Mouse (Mus musculus): ENCODE measurements around the gene Shisal1. TPM values are rescaled to one million over a fixed set of nuclear protein-coding genes. Genes with fewer than 3 reads are reported as not detected.

Gene Shisal1
- total RNA-seq (2015; ENCODE audit: low replicate concordance): not detected in 2 replicates
- total RNA-seq (2017; ENCODE audit: low replicate concordance): not detected in 2 replicates

DNA sequence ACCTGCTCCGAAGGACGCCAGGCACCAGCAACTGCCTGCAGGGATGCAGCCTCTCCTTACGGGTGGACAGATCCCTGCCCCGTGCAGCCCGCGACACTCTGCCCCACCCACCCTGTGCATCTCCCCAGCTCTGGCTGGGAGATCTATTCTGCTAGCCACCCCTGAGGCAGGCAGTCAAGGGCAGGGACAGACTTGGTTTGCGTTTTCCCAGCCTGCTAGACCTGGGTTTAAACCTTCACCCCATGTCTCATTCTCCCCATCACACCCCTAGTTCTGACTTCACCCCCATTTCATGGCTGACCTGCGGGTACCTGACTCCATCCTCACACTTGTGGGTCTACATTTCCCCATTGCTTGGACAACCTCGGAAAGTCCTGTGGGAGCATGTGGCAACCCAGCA, at the start of gene Shisal1:
Shisal1 (minus strand) TSS at position 101 of the 400 bp plus-strand sequence.
- ATAC-seq (replicated peaks; ENCODE audit: low FRiP score, poor library complexity, severe bottlenecking): no peak

DNA sequence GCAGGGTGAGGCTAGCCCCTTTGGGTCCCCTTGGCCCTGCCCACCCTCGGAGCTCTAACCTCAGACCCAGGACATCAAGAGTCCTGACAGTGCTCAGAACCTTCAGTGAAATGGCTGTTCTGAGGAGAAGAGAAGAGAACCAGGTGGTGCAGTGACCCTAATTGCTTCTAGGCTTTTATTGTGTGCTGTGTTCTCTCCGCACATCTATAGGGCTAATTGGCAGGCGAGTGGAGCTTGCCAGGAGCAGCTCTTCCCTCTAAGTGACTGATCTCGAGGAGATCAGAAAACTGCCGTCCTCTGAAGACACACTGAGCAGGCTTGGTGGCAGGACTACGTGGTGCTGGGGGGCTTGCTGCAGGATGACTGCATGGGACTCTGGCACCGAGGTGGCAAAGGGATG, 43.6 kb upstream of the Shisal1 start:
- ATAC-seq (replicated peaks; ENCODE audit: low FRiP score, poor library complexity, severe bottlenecking): no peak

DNA sequence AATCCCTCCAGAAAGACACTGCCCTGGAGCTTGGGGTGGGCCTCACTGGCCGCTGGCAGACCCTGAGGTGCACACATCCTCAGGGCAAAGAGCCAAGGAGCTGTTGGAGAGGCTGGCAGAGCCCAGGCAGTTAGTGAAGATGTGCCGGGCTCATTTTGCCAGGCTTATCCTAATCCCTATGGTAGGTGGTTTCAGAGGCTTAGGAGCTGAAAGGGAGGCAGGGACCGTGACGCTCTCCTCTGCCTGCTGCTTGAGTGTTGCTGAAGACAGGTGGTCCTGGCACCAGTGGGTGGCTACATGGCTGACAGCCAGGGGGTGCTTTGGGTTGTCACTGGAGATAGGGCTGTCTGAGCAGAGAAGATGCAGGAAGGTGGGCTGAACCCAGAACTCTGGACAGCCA, 37.4 kb upstream of the Shisal1 start:
- no peak for ATAC-seq (replicated peaks; ENCODE audit: low FRiP score, poor library complexity, severe bottlenecking)

DNA sequence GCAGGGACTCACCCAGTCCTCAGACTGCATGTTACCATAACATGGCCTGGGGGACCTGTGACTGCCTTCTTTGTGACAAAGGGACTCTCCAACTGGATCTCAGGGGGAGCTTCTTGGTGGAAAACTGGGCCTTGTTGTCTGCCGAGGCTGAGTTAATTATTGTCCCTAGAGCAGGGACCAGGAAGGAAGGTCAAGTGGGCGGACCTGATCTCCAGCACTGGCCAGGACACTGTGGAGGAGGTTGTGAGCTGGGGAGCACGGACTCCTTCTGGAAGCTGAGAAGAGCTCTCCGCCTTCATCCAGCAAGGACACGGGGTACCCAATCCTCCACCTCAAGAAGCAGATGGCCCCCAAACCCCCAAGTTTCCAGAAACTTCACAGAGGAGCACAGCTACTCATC, 36.7 kb upstream of the Shisal1 start:
- no peak for ATAC-seq (replicated peaks; ENCODE audit: low FRiP score, poor library complexity, severe bottlenecking)

DNA sequence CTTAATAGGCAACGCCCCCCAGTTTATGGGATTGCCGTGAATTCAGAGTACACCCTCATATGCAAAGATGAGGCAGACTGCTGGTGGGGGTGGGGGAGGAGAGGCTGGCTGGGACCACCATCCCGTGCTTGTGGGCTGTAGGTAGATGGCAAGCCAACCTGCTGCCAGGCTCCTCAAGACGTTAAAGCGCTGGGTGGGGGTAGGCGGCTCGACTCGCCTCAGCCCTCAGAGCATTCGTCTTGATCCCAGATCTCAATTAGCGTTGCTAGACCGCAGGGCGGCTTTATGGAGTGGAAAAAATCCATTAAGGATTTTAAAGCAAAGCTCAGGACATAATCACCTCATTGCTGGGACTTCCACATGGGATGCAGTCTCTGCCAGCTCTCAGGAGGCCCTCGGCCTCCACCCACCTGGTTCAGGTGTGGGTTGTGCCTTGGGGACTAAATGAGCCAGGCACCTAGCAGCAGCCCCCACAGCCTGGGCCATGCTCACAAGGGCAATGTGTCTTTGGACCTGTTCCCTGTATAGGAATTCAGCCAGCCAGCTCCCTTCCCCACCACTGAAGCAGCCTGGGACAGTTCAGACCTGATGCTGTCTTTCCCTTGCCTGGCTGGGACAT, 34.5 kb upstream of the Shisal1 start:
- ATAC-seq (replicated peaks; ENCODE audit: low FRiP score, poor library complexity, severe bottlenecking): no peak

DNA sequence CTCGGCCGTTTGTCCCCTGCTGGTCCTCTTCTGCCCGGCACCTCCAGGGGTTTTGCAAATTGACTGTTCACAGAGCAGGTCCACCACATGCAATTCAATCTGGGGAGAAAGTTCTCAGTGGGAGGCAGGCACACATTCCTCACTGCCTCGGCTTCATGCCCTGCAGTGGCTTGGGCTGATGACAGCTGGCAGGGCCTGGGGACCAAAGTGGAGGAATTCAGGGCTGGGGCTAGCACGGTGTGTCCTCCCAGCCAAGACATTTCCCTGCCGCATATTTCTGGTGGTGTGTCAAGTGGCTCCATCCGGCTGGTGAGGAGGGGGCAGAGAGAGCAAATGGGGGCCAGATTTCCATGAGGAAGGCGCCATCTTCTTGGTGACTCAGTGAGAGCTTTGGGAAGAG, 22.5 kb upstream of the Shisal1 start:
- no peak for ATAC-seq (replicated peaks; ENCODE audit: low FRiP score, poor library complexity, severe bottlenecking)

DNA sequence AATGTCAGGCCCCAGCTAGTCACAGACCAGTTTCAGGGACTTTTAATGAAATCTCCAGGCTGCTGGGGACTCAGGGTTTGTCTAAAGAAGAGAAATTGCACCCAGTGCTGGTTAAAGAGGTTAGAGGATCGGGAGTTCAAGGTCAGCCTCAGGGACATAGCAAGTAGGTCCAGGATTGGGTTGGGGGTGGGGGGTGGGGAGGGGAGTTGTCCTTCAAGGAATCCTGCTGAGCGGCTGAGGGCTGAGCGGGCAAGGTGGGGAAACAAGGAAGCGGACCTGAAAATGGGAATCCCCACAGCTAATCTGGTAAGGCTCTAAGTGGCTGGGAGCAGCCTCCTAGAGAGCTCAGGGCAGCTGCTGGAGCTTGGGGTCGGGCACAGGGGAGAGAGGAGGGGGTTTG, 20.9 kb upstream of the Shisal1 start:
- no peak for ATAC-seq (replicated peaks; ENCODE audit: low FRiP score, poor library complexity, severe bottlenecking)

DNA sequence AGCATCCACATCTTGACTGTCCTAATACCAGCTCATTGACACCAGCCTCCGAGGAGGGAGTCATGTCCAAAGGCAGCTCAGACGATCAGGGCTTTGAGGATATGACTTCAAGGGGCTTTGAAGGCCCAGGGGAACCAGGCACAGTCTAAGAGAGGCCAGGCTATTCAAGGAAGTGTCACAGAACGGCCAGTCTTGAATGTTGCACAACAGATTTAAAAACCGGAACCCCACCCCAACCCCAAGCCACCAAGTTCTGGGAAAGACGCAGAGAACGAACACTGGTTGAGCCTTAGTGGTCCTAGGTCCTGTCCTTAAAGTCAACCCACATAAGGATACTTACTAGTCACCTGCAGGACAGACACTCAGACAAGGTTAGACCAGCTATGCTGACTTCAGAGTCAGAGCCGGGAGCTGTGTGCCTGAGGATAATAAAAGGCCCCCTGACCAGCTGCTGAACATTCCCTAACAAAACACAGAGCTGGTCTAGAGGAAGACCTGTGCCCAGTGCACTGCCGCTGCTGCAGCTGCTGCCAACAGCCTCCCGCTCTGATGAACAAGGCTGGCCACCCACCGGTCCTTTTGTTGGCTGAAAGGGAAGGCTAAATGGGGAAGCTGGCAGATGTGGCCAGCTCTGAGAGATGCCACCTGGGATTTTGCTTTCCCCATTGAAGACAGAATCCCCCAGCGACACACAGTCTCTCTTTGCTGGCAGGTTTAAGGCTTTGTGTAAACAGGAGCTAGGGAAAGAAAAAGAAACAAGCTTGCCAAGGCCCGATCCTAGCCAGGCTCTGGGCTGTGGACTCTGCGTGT, 19.8 kb upstream of the Shisal1 start:
- no peak for ATAC-seq (replicated peaks; ENCODE audit: low FRiP score, poor library complexity, severe bottlenecking)

DNA sequence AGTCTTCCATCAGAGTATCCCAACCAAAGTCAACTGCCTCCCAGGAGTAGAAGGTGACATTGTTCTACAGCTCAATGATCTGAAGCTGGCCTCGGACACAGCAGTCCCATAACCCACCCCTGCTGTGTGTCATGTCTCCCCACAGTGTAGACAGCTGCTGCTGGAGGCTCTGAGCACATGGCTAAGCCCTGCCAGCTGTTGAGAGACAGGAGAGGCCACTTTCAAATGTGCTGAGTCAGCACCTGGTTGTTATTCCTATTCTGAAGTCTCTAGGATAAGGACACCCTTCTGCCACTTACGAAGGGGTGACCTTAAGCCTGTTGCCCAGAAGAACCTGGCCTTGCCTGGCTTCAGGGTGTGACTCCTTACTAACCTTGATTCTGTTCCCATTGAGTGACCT, 14.5 kb upstream of the Shisal1 start:
- no peak for ATAC-seq (replicated peaks; ENCODE audit: low FRiP score, poor library complexity, severe bottlenecking)

DNA sequence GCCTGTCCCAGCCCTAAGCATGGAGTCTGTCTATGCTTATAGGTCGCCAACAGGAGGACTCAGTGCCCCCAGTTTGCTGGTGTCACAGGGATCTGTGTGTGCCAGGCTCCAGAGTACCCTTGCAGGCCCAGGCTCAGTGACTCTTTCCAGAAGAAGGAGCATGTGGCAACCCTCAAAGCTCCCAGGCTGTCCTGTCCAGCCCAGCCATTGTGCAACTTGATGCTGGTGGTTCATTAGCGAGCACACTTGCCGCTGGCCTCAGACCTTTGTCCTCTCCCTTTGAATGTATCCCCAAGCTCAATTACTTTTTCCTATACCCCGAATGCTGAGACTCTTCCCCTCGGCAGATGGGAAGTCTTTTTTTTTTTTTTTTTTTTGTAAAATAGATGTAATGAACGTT, 12.1 kb upstream of the Shisal1 start:
- no peak for ATAC-seq (replicated peaks; ENCODE audit: low FRiP score, poor library complexity, severe bottlenecking)

DNA sequence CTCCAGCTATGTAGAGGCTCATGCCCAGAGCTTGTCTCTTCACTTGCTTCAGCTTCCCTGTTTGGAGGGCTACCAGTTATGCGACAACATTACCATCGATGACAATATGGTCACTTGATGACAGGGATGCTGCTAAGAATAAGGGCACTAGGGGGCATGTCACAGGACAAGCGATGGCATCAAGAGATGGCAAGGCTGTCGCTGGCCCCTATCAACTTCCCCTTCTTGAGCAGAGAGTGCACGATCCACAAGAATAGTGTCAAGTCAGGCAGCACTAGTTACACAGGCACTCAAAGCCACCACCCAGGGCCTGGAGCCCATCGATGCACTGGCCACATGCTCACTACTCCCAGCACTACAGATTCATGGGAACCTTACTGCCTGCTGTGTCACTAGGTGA, 8.4 kb upstream of the Shisal1 start:
- ATAC-seq (replicated peaks; ENCODE audit: low FRiP score, poor library complexity, severe bottlenecking): no peak

DNA sequence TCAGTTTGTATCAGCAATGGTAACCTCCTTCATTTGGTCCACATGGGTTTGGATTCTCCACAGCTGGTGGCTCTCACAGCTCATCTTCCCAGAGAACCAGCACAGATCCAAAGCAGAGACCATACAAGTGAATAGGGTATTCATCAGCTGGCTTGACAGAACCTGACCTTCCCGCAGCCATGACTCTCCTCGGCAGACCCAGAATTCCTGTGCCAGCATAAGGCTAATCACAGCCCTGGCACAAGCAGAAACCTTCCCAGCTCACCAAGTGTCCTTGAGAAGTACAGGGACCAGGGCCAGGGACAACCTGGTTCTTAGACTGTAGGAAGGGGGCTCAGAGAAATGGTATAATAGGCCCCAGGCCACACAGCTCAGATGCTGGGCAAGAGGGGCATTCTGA, 6.2 kb upstream of the Shisal1 start:
- no peak for ATAC-seq (replicated peaks; ENCODE audit: low FRiP score, poor library complexity, severe bottlenecking)

DNA sequence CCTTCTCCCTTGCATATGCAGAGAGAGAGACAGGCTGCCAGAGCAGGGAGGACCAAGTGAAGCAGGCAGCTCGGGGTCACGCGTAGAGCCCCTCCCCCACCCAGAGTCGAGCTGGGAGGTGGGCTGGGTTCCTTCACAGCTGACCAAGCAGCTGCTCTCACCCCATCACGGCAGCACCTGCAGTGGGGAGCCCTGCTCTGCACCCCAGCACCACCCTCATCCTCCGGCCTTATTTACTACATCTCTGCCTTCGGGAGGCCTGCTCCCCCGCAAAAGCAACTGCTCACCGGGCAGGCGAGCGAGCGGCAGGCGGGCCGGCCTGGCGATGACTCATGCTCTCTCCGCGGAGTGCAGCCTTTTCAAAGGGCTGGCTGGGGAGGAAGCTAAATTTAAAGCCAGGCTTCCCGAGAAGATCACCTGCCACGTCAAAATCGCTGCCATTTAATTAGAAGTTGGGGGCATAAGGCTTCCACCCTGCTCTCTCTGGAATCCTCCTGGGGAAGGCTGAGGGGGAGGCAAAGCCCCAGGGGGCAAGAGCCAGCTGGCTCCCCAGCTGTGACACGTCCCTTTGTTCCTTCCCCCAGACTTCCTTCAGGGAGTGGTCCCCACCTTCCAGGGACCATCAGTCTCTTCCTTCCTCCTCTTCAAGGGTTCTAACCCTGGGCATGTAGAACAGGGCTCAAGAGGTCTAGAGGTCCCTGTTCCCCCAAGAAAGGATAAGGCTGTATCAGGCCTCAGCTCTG, 3.7 kb upstream of the Shisal1 start:
- ATAC-seq (replicated peaks; ENCODE audit: low FRiP score, poor library complexity, severe bottlenecking): no peak

DNA sequence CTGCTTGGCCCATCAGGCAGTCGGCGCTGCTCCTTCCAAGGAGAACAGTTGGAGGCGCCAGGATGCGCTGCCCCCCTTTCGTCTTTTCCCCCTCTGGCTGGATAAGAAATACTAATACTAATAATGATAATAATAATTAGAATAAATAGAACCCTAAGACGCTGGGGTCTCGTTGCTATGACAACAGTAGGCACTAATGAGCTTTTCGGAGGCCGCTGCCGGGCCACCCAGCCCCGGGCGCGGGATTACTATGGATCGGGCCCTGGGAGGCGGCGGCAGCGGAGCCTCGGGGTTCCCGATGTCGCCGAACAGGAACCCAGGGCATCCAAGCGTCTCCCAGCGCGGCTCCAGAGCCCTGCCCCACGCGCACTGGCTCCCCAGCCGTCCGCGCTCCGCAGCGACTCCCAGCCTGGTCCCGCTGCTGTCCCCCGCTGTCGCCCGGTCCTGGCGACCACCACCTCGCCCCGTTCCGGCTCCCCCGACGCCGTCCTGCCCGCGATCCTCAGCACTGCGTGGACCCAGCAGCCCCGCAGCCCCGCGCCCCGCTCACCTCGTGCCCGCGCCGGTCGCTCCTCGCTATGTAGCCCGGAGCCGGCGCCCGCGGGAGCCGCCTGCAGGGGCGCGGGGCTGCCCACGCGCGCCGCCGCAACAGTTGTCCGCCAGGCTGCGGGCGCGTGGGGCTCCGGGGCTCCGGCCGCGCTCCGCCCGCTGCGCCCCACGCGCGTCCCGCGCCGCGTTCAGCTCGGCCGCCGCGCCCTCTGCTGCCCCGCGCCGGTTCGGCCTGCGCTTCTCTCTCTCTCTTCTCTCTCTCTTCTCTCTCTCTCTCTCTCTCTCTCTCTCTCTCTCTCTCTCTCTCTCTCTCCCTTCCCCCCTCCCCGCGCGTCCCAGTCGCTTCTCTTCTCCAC, 833 bp downstream of the Shisal1 start:
- ATAC-seq (replicated peaks; ENCODE audit: low FRiP score, poor library complexity, severe bottlenecking): no peak

DNA sequence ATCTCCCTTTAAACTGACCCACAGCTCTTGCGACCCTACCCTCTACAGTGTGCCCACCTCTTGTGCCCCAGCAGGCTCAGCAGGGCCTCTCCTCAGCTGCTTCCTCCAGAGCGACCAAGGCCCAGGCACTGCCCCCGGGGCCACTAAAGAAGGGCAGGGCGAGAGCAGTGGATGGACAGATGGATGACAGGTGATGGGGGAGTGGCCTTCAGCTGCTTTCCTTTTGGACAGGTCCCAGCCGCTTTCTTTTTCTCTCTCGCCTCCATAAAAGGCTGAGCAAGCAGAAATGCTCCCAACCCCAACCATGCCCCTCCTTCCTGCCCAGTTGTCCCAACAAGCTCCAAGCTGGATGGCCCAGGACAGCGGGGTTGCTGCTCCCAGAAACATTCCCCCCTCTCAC, 2.7 kb downstream of the Shisal1 start:
- ATAC-seq (replicated peaks; ENCODE audit: low FRiP score, poor library complexity, severe bottlenecking): no peak

DNA sequence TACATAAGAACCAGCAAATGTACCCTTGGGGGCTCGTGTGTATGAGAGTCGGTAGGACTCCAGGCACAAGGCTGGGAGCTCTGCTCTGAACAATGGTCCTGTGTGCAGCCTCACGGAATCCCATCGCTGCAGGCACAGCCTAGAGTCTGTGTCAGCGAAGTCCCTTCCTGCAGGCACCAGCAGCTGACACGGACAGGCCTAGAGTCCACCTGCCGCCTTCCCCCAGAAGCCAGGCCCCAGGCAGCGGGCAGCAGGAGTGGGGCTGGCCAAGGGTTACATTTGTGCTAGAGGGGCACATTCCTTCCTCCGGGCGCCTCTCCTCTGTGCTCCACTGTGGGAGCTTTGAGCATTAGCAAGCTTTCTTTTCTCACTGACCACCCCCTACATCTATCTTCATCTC, 3.3 kb downstream of the Shisal1 start:
- no peak for ATAC-seq (replicated peaks; ENCODE audit: low FRiP score, poor library complexity, severe bottlenecking)

DNA sequence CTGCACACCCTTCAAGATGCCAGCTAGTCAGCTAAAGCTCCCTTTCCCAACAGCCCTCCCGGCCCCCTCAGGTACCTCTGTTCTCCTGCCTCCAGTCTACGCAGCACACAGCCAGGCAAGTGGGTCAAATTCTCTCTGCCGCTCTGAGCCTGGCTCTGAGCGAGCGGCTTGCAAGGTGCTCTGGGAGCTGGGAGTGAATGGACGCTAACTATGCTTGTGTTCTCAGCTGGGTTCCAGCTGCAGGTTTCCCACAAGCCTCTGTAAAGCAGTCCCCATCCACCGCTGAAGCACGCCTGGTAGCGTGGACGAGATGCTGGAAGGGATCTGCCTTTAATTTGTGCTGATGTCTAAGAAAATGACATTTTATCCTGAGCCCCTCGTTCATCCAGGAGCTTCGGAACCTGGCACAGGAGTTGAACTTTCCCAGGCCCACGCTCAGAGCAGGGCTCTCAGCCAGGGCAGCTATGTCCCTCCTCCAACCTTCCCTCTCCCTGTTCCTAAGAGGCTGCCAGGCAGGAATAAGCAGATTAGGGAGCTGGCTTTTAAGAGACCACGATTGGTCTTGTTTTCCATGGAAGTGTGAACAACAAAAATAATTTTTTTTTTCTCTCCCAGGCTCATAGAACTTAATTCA, 5.1 kb downstream of the Shisal1 start:
- no peak for ATAC-seq (replicated peaks; ENCODE audit: low FRiP score, poor library complexity, severe bottlenecking)

DNA sequence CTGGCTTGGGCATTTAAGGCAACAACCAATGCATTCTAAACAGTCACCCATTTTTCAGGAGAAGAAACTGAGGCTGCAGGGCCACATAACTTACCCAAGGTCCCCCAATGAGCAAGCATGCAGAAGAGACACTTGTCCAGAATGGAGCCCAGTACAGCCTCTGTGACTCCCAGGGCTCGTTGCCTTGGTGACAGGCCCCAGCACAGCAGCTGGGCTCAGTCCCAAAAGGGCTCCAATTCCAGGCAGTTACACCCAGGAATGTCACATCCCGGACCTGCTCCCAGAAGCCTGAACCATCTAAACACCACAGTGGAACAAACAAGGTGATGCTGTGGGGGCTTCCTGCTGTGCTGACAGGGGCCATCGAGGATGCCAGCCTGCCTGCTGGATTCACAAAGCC, 6.1 kb downstream of the Shisal1 start:
- no peak for ATAC-seq (replicated peaks; ENCODE audit: low FRiP score, poor library complexity, severe bottlenecking)

DNA sequence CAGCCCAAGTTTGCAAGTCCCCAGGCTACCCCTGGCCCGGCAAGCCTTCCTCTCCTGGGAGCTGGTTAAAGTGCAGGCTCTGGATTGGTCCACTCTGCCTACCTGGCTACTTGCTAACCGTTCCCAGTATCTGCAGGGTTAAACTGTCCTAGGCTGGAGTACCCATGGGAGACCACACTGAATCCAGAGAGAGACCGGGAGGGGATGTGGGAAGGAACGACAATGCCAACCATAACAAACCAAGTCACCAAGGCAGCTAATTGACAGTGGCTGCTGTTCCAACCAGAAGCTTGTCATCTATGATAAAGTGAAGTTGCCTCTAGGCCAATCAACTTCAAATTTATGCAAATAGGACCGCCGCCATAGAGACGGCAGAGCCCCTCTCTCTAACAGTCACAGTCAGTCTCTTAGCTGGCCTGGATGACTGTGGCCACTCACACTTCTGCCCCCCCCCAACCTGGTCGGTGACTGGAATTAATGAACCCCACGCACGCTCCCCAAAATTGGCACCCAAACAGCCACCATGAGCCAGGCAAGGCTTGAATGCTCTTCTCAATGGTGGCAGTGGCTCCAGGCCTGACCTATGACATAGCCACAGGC, 13.2 kb downstream of the Shisal1 start:
- no peak for ATAC-seq (replicated peaks; ENCODE audit: low FRiP score, poor library complexity, severe bottlenecking)
